Mouse (Mus musculus) heart, adult 11 months (tissue): ENCODE measurements at regions not wholly inside any gene's neighbourhood (a gene's known extent, or its start where the extent isn't known, plus 50 kb on each side); places are given as distances from the start of the nearest gene placed in this dataset.

Experiments
- DNase-seq: peaks from one replicate; pipeline ENCODE4 v3.0.0; 2022

GRCm38 (mm10) chr2:71597956-71598355 lies 51.4 kb upstream of the Dlx2 start:
- DNase-seq, result no peak

- no peak for DNase-seq
These were observed 51.8 kb upstream of the Dlx2 start for GRCm38 (mm10) chr2:71598368-71598767.

DNA sequence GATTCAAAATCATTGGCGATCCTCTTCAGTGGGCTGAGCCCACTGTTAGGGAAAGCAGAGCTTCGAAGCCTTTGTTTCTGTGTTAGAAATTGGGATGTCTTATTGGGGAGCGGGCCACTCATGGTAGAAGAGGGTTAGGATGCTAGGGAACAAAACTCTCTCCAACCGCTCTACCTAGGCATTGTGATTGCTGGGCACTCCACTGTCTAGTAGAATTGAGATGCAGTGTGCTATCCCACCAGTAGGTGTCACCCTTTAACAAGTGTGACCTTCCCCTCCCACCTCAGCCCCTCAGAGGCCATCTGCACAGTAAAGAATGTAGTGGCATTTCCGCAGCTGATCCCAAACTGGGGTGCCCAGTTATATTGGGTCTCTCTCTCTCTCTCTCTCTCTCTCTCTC lies 52.2 kb upstream of the Dlx2 start:
- DNase-seq, result peak; percentile 95

- DNase-seq, result peak; percentile 86
These were observed 53.7 kb upstream of the Dlx2 start for GRCm38 (mm10) chr2:71600213-71600612.

- DNase-seq, result peak; percentile 66
These were observed 54.4 kb upstream of the Dlx2 start for GRCm38 (mm10) chr2:71600999-71601398.

DNA sequence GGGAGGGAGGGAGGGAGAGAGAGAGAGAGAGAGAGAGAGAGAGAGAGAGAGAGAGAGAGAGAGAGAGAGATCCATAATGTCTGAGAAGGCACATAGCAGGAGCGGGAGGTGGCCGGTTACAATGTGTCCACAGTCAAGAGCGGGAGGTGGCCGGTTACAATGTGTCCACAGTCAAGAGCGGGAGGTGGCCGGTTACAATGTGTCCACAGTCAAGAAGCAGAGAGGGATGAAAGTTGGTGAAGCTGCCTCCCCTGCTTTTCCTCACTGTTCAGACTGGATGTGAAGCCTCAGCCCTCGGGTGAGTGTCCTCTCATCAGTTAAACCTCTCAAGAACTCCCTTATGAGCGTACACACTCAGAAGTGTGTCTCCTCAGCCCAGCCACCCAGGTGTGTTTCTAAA lies 57.2 kb upstream of the Dlx2 start:
- DNase-seq, result peak; percentile 72

- DNase-seq, result peak; percentile 54
These were observed 59.1 kb upstream of the Dlx2 start for GRCm38 (mm10) chr2:71605606-71606005.

- DNase-seq, result peak; percentile 70
These were observed 60.5 kb upstream of the Dlx2 start for GRCm38 (mm10) chr2:71607087-71607502.

DNA sequence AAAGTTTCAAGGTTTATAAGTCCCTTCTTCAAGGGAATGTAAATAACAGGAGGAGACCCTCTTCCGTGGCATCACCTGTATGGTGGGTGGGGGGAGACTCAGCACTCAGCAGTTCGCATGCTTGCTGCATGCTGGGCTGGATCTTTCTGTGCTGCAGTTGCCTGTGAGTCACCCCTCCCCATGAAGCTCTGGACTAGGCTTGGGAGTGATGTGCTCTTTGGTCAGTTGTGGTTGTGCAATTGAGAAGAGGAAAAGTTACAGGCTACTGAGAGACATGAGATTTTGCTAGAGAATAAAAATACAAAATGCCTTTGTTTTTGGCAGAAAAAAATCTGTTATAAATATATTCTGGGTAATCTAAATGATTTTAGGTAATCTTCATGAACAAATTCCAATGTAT lies 66.7 kb upstream of the Dlx2 start:
- no peak for DNase-seq

GRCm38 (mm10) chr2:71616526-71616925 lies 70.0 kb upstream of the Dlx2 start:
- peak; percentile 66 for DNase-seq

DNA sequence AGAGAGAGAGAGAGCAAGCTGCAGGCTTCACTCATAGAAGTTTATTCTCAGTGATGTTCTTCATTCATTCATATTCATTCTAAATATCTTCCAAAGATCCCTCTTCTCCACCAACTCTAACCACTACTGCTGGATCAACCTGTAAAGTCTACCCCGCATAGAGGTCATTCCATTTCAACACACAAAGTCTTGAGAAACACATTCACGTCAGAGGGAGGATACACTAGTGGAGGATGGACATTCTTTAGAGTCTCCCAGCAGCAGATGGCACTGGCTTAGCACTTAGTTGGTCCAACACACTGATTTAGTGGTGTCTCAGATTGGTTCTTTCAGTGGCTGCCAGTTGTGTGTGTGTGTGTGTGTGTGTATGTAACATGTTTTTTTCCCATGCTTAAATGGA lies 74.9 kb upstream of the Dlx2 start:
- no peak for DNase-seq

DNA sequence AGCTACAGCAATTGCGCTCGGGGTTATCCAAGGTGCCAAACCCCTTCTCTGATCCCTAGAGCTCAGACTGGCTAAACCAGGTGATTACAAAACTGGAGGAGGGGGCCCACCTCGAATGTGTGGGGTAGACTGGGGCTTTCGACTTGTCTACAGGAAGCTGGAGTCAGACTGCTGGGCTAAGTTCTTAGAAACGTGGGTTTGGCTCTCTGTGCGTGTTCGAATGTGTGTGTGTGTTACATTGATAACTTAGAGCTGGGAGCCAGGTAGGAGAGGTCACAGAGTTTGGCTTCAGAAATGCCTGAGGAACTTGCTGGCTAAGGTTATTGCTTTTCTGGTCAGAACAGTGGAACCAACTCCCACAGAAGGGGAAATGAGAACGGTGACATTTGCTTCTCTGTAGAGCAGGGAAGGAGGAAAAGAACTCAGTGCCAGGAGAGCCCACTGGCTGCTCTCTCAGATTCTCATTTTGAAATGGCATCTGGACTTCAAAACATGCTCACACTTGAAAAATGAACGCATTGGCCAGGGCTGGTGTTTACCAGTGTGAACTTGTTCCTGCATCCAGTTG lies 76.1 kb upstream of the Dlx2 start:
- peak; percentile 83 for DNase-seq

GRCm38 (mm10) chr2:71623134-71623533 lies 76.6 kb upstream of the Dlx2 start:
- peak; percentile 93 for DNase-seq

DNA sequence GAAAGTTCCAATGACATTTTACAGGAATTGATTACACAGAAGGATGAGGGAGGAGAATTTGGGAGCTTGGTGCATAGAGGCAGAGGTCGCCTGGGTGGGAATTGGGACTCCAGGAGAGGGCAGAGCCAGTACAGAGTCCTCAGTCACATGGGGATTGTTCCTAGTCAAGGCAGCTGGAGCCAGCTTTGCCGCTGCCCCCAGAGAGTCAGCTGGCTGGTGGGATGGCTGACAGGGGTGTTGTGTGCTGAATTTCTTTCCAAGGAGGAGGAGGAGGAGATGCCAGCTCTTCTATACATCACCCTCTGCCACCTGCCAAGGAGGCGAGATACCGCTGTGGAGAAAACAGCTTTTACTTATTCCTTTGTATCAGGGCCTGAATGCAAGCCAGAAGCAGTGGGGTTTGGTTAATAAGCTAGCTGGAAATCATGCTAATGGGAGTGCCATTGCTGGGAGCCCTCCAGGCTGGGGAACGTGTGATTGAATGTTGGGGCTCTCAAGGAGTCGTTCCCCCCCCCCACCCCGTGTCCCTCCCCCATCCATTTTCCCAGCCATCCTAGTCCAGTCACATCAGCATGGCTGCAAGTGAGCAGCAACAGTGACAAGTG lies 78.8 kb upstream of the Dlx2 start:
- DNase-seq, result peak; percentile 79

DNA sequence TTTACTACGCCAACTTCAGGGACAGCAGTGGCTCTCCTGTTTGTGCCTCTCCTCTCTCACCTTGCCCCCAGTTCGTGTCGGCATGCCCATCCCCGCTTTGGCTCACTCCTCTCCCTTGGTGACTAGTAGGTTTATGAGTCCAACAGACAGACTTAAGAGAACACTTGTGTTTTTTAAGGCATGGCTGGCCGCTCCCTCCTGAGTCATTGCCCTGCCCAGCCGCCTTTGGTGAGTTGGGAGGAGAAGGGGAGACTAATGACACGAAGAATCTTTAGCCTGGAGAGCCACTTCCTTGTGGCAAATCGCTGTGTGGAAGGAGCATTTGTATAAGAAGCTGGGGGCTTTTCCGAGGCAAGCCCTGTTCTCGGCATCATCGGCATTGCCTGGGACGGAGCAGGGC lies 79.8 kb upstream of the Dlx2 start:
- no peak for DNase-seq

- peak; percentile 90 for DNase-seq
These were observed 80.7 kb upstream of the Dlx2 start for GRCm38 (mm10) chr2:71627097-71627755.

DNA sequence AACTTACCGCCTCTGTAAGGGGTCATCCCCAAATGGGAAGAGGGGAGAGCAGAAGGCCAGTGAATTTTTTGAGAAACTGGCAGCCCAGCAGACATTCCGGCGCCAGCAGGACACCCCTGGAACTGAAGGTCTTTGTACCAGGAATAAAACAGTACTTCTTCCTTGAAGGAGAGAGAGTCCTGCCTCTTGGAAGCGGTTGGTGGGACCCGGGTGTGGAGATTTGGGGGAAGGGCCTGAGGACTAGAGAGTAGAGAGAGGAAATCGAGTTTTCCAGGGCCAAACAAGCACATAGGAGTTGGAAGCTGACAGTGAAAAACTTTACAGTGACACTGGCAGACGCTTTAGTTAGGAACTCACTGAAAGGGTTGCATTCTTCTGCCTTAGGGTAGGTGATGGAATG lies 82.3 kb upstream of the Dlx2 start:
- DNase-seq, result peak; percentile 77

GRCm38 (mm10) chr2:71629301-71630142 lies 83.0 kb upstream of the Dlx2 start:
- DNase-seq, result peak; percentile 86

DNA sequence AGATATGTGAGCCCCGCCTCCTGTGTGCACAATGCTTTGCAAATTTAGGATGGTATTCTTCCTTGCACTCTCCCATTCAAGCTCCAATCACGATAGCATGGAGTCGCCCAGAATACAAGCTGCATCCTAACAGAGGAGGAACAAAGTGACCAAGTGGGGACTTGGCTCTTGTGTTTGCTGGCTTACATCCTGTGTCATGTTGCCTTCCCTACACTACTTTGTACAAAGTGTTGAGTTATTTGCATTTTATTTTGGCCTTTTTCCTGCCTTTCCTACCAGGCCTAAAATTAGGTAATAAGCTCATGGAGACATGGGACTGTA lies 83.5 kb upstream of the Dlx2 start:
- no peak for DNase-seq

DNA sequence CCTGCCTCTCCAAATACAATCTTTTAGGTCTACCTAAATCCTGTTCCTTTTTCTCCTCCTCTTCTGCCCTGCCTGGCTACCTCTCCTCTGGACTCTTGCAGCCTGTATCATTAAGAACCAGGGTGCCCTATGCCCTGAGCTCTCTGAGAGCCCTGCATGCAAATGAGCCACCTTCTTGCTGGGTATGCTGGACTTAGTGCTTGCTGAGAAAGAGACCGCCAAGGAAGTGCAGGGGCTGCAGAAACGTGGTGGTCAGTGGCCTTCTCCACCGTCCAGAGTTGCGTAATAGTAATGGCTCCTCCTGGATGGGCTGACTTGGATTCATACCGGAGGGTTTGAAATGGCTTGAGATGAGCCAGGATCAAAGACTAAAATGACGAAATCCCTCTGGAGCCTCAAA lies 86.9 kb upstream of the Dlx2 start:
- DNase-seq, result peak; percentile 67

- DNase-seq, result peak; percentile 55
These were observed 87.9 kb upstream of the Dlx2 start for GRCm38 (mm10) chr2:71634471-71634870.

- DNase-seq, result no peak
These were observed 89.6 kb upstream of the Dlx2 start for GRCm38 (mm10) chr2:71636134-71636533.

- peak; percentile 29 for DNase-seq
These were observed 90.0 kb upstream of the Dlx2 start for GRCm38 (mm10) chr2:71636590-71636989.

GRCm38 (mm10) chr2:71640251-71640650 lies 93.7 kb upstream of the Dlx2 start:
- peak; percentile 82 for DNase-seq
